In the genomic region with DNA sequence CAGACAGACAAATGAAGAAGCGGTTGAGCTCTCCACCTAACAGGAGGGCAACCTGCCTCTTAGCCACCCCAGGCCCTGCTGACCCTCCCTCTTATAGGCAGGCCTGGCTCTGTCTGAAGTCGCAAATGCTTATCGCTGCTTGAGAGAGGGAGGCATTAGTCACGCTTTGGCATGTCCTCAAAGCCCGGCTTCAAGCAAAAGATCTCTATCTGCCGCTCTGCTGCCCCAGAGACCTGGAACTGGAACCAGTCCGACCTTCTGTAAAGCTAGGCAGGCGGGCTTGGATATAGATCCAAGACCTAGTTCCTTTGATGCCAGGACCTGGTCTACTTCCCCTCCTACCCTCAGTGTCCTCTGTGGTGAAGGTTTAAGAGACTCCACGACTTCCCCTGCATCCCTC, we compare ENCODE assay signal across 10 mouse cellular contexts. TPM values are rescaled to one million over a fixed set of nuclear protein-coding genes. Genes with fewer than 3 reads are reported as not detected.
DNase-seq lines count a peak whose midpoint lies in the region; ATAC-seq lines count a peak whose summit lies in the region.
"Had no signal": no experiment of that assay in that cellular context is flagged by ENCODE, and none has a peak within 500 bp of the region (broad histone marks: within the 10 kb centered on the region; RNA-seq: fewer than 3 reads in every experiment).

No protein-coding gene starts in this region.

- ATAC-seq in hindbrain, embryonic 12.5 days (ENCODE audit: low FRiP score), result no peak
- ATAC-seq in megakaryocyte progenitor cell, adult 5-6 weeks (replicated peaks; ENCODE audit: poor library complexity), result no peak
- ATAC-seq in megakaryocyte, adult 5-6 weeks (ENCODE audit: poor library complexity, severe bottlenecking), result no peak

- no peak overlapping the region for H3K4me2 ChIP-seq in hindbrain, embryonic 12.5 days (replicated peaks)
- H3K4me2 ChIP-seq: heart, embryonic 15.5 days; liver, embryonic 15.5 days had no signal

- H3K4me3 ChIP-seq in hindbrain, embryonic 10.5 days, result no peak overlapping the region
- no peak overlapping the region for H3K4me3 ChIP-seq in hindbrain, embryonic 12.5 days
- H3K4me3 ChIP-seq: heart, embryonic 15.5 days; liver, embryonic 15.5 days had no signal

- H3K27me3 ChIP-seq in hindbrain, embryonic 10.5 days (ENCODE audit: insufficient read depth, poor library complexity, severe bottlenecking), result peaks cover 12% of the 10 kb centered on the region; the same call in 1 of the 2 replicates
- H3K27me3 ChIP-seq in hindbrain, embryonic 12.5 days, result no peaks in the 10 kb centered on the region

- DNase-seq in hindbrain, embryonic 10.5 days (ENCODE audit: low spot score), result no peak
- peak; percentile 69 for DNase-seq in 3T3-L1 (ENCODE audit: low read depth, low spot score)
- DNase-seq in adrenal gland, adult 8-10 months, result peak; percentile 61
- peak; percentile 69 to 76 for DNase-seq in cerebellum, postnatal 36 days
- no peak for DNase-seq in layer of hippocampus, adult 9-11 months

- WGBS in hindbrain, embryonic 10.5 days, result 65% methylated on average over 9 of the region's 9 CpGs
- WGBS in hindbrain, embryonic 12.5 days, result 52% methylated on average over 9 of the region's 9 CpGs

- no peaks in the 10 kb centered on the region for H3K9me3 ChIP-seq in hindbrain, embryonic 10.5 days
- H3K9me3 ChIP-seq in hindbrain, embryonic 12.5 days (replicated peaks), result 0 out of 2 replicates have a peak, but pooled peaks cover 2% of the 10 kb centered on the region
- H3K9me3 ChIP-seq: heart, embryonic 15.5 days; liver, embryonic 15.5 days had no signal

- H3K4me1 ChIP-seq in hindbrain, embryonic 10.5 days (replicated peaks), result peaks cover 39% of the 10 kb centered on the region
- H3K4me1 ChIP-seq in hindbrain, embryonic 12.5 days, result peaks cover 5% of the 10 kb centered on the region; the same call in 1 of the 2 replicates
- H3K4me1 ChIP-seq: liver, embryonic 15.5 days had no signal

- H3K36me3 ChIP-seq in hindbrain, embryonic 10.5 days, result no peaks in the 10 kb centered on the region
- H3K36me3 ChIP-seq in hindbrain, embryonic 12.5 days, result no peaks in the 10 kb centered on the region
- H3K36me3 ChIP-seq: heart, embryonic 15.5 days; liver, embryonic 15.5 days had no signal

- no peak overlapping the region for H3K9ac ChIP-seq in hindbrain, embryonic 12.5 days
- H3K9ac ChIP-seq: heart, embryonic 15.5 days; liver, embryonic 15.5 days had no signal

- H3K27ac ChIP-seq in hindbrain, embryonic 10.5 days, result peak overlapping the region; percentile 30; the same call in 1 of the 2 replicates
- no peak overlapping the region for H3K27ac ChIP-seq in hindbrain, embryonic 12.5 days
- H3K27ac ChIP-seq: heart, embryonic 15.5 days; liver, embryonic 15.5 days had no signal

RNA-seq across cellular contexts. Expression of gene Zdhhc7, which starts 29.0 kb away (rescaled TPM):
- 34.1 and 38.7 TPM in 2 replicates for polyA plus RNA-seq in hindbrain, embryonic 10.5 days (2016; fragmentation: Nextera tagmentation; extraction: Ambion mirVana)
- polyA plus RNA-seq in hindbrain, embryonic 12.5 days (2016; fragmentation: Nextera tagmentation; extraction: Ambion mirVana), result 30.6 and 36.8 TPM in 2 replicates
- total RNA-seq in adrenal gland, adult 8-10 months (2022), result 10 to 100 TPM; 50.1 to 70.1 (median 55.6) TPM
- total RNA-seq in megakaryocyte progenitor cell, adult 5-6 weeks (2015), result 10.5 and 11.1 TPM in 2 replicates
- 19.4 and 24.7 TPM in 2 replicates for total RNA-seq in megakaryocyte progenitor cell, adult 5-6 weeks (2017)
- total RNA-seq in megakaryocyte, adult 5-6 weeks (2015), result 21.1 and 23.0 TPM in 2 replicates
- total RNA-seq in megakaryocyte, adult 5-6 weeks (2017), result 31.8 and 33.3 TPM in 2 replicates

RNA-seq across cellular contexts. Expression of gene 6430548M08Rik, which starts 41.7 kb away (rescaled TPM):
- polyA plus RNA-seq in hindbrain, embryonic 10.5 days (2016; fragmentation: Nextera tagmentation; extraction: Ambion mirVana), result 5.2 and 12.5 TPM in 2 replicates
- 17.2 and 18.5 TPM in 2 replicates for polyA plus RNA-seq in hindbrain, embryonic 12.5 days (2016; fragmentation: Nextera tagmentation; extraction: Ambion mirVana)
- 100 to 1,000 TPM; 110 to 182 (median 142) TPM for total RNA-seq in adrenal gland, adult 8-10 months (2022)
- total RNA-seq in megakaryocyte progenitor cell, adult 5-6 weeks (2015), result 1.8 and 3.5 TPM in 2 replicates
- total RNA-seq in megakaryocyte progenitor cell, adult 5-6 weeks (2017), result 4.5 and 4.6 TPM in 2 replicates
- 61.4 and 76.5 TPM in 2 replicates for total RNA-seq in megakaryocyte, adult 5-6 weeks (2015)
- total RNA-seq in megakaryocyte, adult 5-6 weeks (2017), result 70.0 and 87.2 TPM in 2 replicates

Comparison
In these comparisons a context has a peak if more than half of its experiments do, and no peak if none do; other contexts are left out.
1. DNase-seq: peak in 3T3-L1 (single experiment), adrenal gland, adult 8-10 months (single experiment) and cerebellum, postnatal 36 days (2 of 2); none in hindbrain, embryonic 10.5 days (single experiment) and layer of hippocampus, adult 9-11 months (single experiment).
2. RNA of gene 6430548M08Rik, which starts 41.7 kb away (total RNA-seq): 110 to 182 TPM in adrenal gland, adult 8-10 months and 61.4 to 87.2 TPM in megakaryocyte, adult 5-6 weeks; 1.8 to 4.6 TPM in megakaryocyte progenitor cell, adult 5-6 weeks; every median in the first group is over 10 times any median in the second.